Mouse (Mus musculus): ENCODE results near the gene Slc9a3r2. TPM values are rescaled to one million over a fixed set of nuclear protein-coding genes. Genes with fewer than 3 reads are reported as not detected.
A peak's percentile ranks its signal among the peaks of the same experiment; 100 is the strongest.

The Slc9a3r2 gene
- total RNA-seq, 2 experiments from 2014 or later = 0.45 to 1.8 TPM

- no peak for ATAC-seq (replicated peaks; ENCODE audit: poor library complexity, severe bottlenecking)
Observed at GRCm38 (mm10) chr17:24639571-24639988, 10.5 kb downstream of the Slc9a3r2 start.

- no peak for ATAC-seq (replicated peaks; ENCODE audit: poor library complexity, severe bottlenecking)
Observed at GRCm38 (mm10) chr17:24638840-24639239, 11.3 kb downstream of the Slc9a3r2 start.

GRCm38 (mm10) chr17:24638214-24638613 lies 11.9 kb downstream of the Slc9a3r2 start:
- ATAC-seq (replicated peaks; ENCODE audit: poor library complexity, severe bottlenecking) = no peak

- ATAC-seq (replicated peaks; ENCODE audit: poor library complexity, severe bottlenecking) = no peak
Observed at GRCm38 (mm10) chr17:24636781-24637481, 13.2 kb downstream of the Slc9a3r2 start.

GRCm38 (mm10) chr17:24635694-24636093 lies 14.4 kb downstream of the Slc9a3r2 start:
- no peak for ATAC-seq (replicated peaks; ENCODE audit: poor library complexity, severe bottlenecking)

GRCm38 (mm10) chr17:24635024-24635423 lies 15.1 kb downstream of the Slc9a3r2 start:
- ATAC-seq (replicated peaks; ENCODE audit: poor library complexity, severe bottlenecking) = no peak

GRCm38 (mm10) chr17:24633831-24634230 lies 16.3 kb downstream of the Slc9a3r2 start:
- ATAC-seq (replicated peaks; ENCODE audit: poor library complexity, severe bottlenecking) = no peak

GRCm38 (mm10) chr17:24632813-24633449 lies 17.2 kb downstream of the Slc9a3r2 start:
- ATAC-seq (replicated peaks; ENCODE audit: poor library complexity, severe bottlenecking) = no peak

- peak; percentile 93 for ATAC-seq (replicated peaks; ENCODE audit: poor library complexity, severe bottlenecking)
Observed at GRCm38 (mm10) chr17:24632167-24632812, 17.8 kb downstream of the Slc9a3r2 start, which contains the start of the genes Tsc2 and Nthl1. Gene Tsc2, minus strand, starts transcription at chr17:24632630. Gene Nthl1, plus strand, starts transcription at chr17:24632680.

- no peak for ATAC-seq (replicated peaks; ENCODE audit: poor library complexity, severe bottlenecking)
Observed at GRCm38 (mm10) chr17:24630072-24630471, 20.1 kb downstream of the Slc9a3r2 start.

GRCm38 (mm10) chr17:24628646-24629045 lies 21.5 kb downstream of the Slc9a3r2 start:
- 0 out of 2 replicates have a peak, but pooled peaks have one; percentile 35 for ATAC-seq (replicated peaks; ENCODE audit: poor library complexity, severe bottlenecking)

GRCm38 (mm10) chr17:24625472-24625871 lies 24.7 kb downstream of the Slc9a3r2 start:
- ATAC-seq (replicated peaks; ENCODE audit: poor library complexity, severe bottlenecking) = no peak

- ATAC-seq (replicated peaks; ENCODE audit: poor library complexity, severe bottlenecking) = peak; percentile 67
Observed at GRCm38 (mm10) chr17:24617561-24618194, 32.4 kb downstream of the Slc9a3r2 start.

- peak; percentile 88 for ATAC-seq (replicated peaks; ENCODE audit: poor library complexity, severe bottlenecking)
Observed at GRCm38 (mm10) chr17:24610711-24611110, 39.4 kb downstream of the Slc9a3r2 start.

- ATAC-seq (replicated peaks; ENCODE audit: poor library complexity, severe bottlenecking) = no peak
Observed at GRCm38 (mm10) chr17:24608874-24609273, 41.3 kb downstream of the Slc9a3r2 start.

- ATAC-seq (replicated peaks; ENCODE audit: poor library complexity, severe bottlenecking) = no peak
Observed at GRCm38 (mm10) chr17:24608370-24608769, 41.8 kb downstream of the Slc9a3r2 start.

- no peak for ATAC-seq (replicated peaks; ENCODE audit: poor library complexity, severe bottlenecking)
Observed at GRCm38 (mm10) chr17:24604557-24604956, 45.6 kb downstream of the Slc9a3r2 start.

GRCm38 (mm10) chr17:24603961-24604360 lies 46.2 kb downstream of the Slc9a3r2 start:
- peak; percentile 26; the same call in 1 of the 2 replicates for ATAC-seq (replicated peaks; ENCODE audit: poor library complexity, severe bottlenecking)

GRCm38 (mm10) chr17:24600502-24600901 lies 49.6 kb downstream of the Slc9a3r2 start:
- ATAC-seq (replicated peaks; ENCODE audit: poor library complexity, severe bottlenecking) = no peak

GRCm38 (mm10) chr17:24597989-24598388 lies 52.1 kb downstream of the Slc9a3r2 start:
- ATAC-seq (replicated peaks; ENCODE audit: poor library complexity, severe bottlenecking) = no peak
